Mouse (Mus musculus): ENCODE measurements around the gene Szt2.

DNA sequence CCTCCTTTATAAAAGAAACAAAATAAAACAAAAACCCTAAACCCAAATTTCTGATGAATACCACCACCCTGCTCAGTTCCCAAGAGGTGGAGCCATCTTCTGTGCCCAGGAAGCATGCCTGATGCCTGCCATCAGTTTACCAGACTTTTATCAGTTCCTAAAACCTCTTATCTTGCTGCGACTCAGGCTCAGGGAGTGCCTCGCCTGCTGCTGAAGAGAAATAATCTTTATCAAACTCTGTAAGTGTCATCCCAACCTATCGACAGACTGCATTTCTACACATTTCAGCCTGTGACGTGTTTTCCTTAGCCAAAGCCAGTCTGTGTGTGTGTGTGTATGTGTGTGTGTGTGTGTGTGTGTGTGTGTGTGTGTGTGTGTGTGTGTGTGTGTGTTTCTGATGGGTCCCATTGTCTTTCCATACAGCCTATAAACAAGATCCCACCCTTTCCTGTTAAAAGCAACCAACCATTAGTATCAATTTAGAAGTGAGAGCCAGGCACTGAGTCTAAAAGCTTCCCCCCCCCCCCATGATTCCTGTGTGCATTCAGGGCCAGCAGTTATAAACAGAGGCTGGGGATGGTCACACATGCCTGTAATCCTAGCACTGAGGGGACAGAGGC, 15.6 kb upstream of the Szt2 start:
- TF ChIP-seq CTCF (IDR thresholded peaks at IDR 0.05; ENCODE audit: borderline replicate concordance, insufficient read depth, low read length) (no peak), POLR2A (IDR thresholded peaks at IDR 0.05; ENCODE audit: low read depth, low read length) (no peak)

Data from embryonic fibroblast, embryonic 13.5 days (primary cell).